Mouse (Mus musculus) lung, postnatal 0 days (tissue): ENCODE measurements around the gene Fam219a.

Source experiments
- CTCF ChIP-seq: IDR thresholded peaks from 2 replicates; pipeline ENCODE4 v1.5.1; 2016; ENCODE audit warnings: antibody characterized with exemption, mild to moderate bottlenecking
- EP300 ChIP-seq: IDR thresholded peaks from 2 replicates; pipeline ENCODE4 v1.6.1; 2016; ENCODE audit warnings: antibody characterized with exemption, mild to moderate bottlenecking, control low read depth

DNA sequence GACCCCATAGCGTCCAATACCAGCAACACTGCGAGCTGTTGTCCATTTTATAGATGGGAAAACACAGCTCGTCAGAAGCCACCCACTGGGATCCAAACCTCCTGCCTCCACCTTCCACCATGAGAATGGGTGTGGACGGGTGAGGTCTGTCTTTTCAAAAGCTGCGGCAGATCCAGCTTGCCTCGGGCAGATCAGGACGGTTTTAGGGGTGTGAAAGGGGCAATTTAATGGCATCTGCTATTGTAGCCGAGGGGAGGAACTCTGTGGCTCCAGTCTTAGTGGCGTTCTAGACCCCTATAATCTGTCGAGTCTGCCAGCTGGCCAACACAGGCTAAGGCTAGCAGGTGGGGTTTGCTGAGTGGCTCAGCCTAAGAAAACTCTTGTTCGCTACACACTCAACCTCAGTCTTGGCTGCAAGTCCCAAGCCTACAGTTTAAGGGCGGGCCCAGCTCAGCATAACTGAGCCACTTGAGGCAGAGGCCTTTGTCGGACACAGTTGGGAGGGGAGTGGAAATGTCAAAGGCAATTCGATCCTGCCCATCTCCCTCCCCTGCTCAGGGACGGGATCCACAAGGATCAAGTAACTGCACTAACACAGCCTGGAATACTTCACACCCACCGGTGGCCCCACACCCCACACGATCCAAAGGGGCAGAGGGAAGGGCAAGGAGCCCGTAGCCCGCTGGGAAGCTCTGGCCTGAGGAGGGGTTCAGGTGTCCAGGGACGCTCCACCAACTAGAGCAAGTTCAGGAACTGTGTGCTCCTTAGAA is 67.0 kb downstream of the Fam219a start:
- TF ChIP-seq CTCF (no peak), EP300 (no peak)
